Mouse (Mus musculus) embryonic facial prominence, embryonic 11.5 days (tissue): ENCODE results near the gene Sufu. TPM values are rescaled to one million over a fixed set of nuclear protein-coding genes. Genes with fewer than 3 reads are reported as not detected.

Source experiments
- ATAC-seq: fragments of 200-750 bp; cut with Nextera tagmentation; replicated peaks from 2 replicates; pipeline ENCODE4 v1.8.0; 2017; ENCODE audit warnings: low read depth; ENCODE audit not compliant: insufficient number of reproducible peaks, low FRiP score, low TSS enrichment
- DNase-seq: peaks from one replicate; pipeline ENCODE4 v3.0.0-alpha.2; 2015; ENCODE audit warnings: low spot score
- H3K27ac ChIP-seq: fragments of 300-500 bp; sonication (generic); replicated peaks from 2 replicates; pipeline ENCODE4 v1.5.1; 2014; ENCODE audit warnings: mild to moderate bottlenecking, low read depth, low read length, control low read depth
- H3K27me3 ChIP-seq: fragments of 300-500 bp; sonication (generic); 2 replicates; pipeline ENCODE4 v1.6.1; 2014; ENCODE audit warnings: mild to moderate bottlenecking, low read length, moderate library complexity, mixed read lengths; ENCODE audit not compliant: control insufficient read depth, insufficient read depth
- H3K36me3 ChIP-seq: fragments of 300-500 bp; sonication (generic); replicated peaks from 2 replicates; pipeline ENCODE4 v1.6.1; 2014; ENCODE audit warnings: low read depth, mild to moderate bottlenecking, low read length, moderate library complexity, mixed read lengths; ENCODE audit not compliant: control insufficient read depth, insufficient read depth
- H3K4me1 ChIP-seq: fragments of 300-500 bp; sonication (generic); 2 replicates; pipeline ENCODE4 v1.6.1; 2014; ENCODE audit warnings: low read length, mixed read lengths; ENCODE audit not compliant: control insufficient read depth, insufficient read depth
- H3K4me2 ChIP-seq: fragments of 300-500 bp; sonication (generic); 2 replicates; pipeline ENCODE4 v1.6.1; 2014; ENCODE audit warnings: low read depth, mild to moderate bottlenecking, control low read depth, low read length, moderate library complexity
- H3K4me3 ChIP-seq: fragments of 300-500 bp; sonication (generic); 2 replicates; pipeline ENCODE4 v1.5.1; 2014; ENCODE audit warnings: low read depth, low read length, control low read depth
- H3K9ac ChIP-seq: fragments of 300-500 bp; sonication (generic); replicated peaks from 2 replicates; pipeline ENCODE4 v1.6.1; 2014; ENCODE audit warnings: mild to moderate bottlenecking, control low read depth, low read length
- H3K9me3 ChIP-seq: fragments of 300-500 bp; sonication (generic); replicated peaks from 2 replicates; pipeline ENCODE4 v1.6.1; 2016; ENCODE audit warnings: mild to moderate bottlenecking, low read length, inconsistent platforms, mixed read lengths; ENCODE audit not compliant: control insufficient read depth
- WGBS: fragments of 180-500 bp; shearing (Covaris S2); extraction: QIAGEN DNeasy Blood & Tissue Kit; methylation state at CpG from one replicate; pipeline ENCODE4 v1.1.7; 2014; 5-methylcytosine and 5-hydroxymethylcytosine counted together
- polyA plus RNA-seq: library from polyadenylated mRNA; unstranded; fragments of >200 nt; fragmentation: Nextera tagmentation; extraction: Ambion mirVana; gene quantifications from 2 replicates; pipeline ENCODE4 v1.2.1, GENCODE M21; 2014

Gene Sufu
- polyA plus RNA-seq, 1 experiment from 2014 or later = 32.7 TPM

DNA sequence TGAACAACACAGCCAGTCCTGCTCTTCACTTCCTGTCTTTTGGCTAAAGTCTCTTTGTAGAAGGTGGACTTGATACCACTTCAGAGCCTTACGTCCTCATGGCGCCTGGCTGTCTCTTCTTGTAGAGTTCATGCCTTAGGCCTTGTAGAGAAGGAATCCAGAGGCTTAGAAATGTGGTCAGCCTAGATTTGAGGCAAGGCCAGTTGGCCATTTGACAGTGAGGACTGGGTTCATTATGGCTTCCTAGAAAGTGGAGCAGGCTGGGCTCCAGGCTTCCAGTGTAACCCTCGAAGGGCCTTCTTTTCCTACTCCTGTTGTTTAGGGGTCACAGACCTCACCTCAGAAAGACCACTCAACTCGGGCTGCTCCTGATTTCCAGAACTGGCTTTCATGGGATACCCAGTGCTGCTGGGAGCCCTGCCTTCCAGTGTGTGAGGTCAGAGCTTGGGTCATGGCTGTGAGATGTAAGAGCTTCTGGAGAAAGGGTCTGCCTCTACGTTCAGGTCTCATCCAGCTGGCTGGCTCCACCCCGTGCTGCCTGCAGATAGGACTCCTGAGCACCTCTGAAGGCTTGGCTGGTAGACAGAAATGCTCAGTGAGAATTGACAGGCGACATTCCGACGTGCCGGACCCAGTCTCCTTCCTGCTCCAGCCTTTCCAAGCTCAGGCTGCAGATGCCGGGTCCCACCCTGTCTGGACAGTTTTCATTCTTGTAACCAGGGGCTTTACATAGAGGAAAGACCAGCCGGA is 15.5 kb downstream of the Sufu start:
- Histone ChIP-seq H3K4me2 (no peak overlapping the region), H3K36me3 (no peaks in the 10 kb centered on the region; the same call in 1 of the 2 replicates), H3K27me3 (no peaks in the 10 kb centered on the region), H3K4me3 (no peak overlapping the region), H3K27ac (no peak overlapping the region), H3K4me1 (no peaks in the 10 kb centered on the region), H3K9ac (no peak overlapping the region), H3K9me3 (no peaks in the 10 kb centered on the region)
- no peak for ATAC-seq
- DNase-seq = no peak
- 84% methylated on average over 12 of the region's 12 CpGs for WGBS

GRCm38 (mm10) chr19:46413969-46414368 is 17.3 kb downstream of the Sufu start:
- H3K4me3 ChIP-seq = no peak overlapping the region
- no peaks in the 10 kb centered on the region; the same call in 1 of the 2 replicates for H3K36me3 ChIP-seq
- ATAC-seq (no peak), DNase-seq (no peak)
- no peak overlapping the region for H3K27ac ChIP-seq
- no peak overlapping the region for H3K9ac ChIP-seq
- WGBS = 98% methylated on average over 2 of the region's 2 CpGs
- H3K4me2 ChIP-seq = no peak overlapping the region
- H3K9me3 ChIP-seq = no peaks in the 10 kb centered on the region
- H3K4me1 ChIP-seq = no peaks in the 10 kb centered on the region; the same call in 1 of the 2 replicates
- H3K27me3 ChIP-seq = no peaks in the 10 kb centered on the region

DNA sequence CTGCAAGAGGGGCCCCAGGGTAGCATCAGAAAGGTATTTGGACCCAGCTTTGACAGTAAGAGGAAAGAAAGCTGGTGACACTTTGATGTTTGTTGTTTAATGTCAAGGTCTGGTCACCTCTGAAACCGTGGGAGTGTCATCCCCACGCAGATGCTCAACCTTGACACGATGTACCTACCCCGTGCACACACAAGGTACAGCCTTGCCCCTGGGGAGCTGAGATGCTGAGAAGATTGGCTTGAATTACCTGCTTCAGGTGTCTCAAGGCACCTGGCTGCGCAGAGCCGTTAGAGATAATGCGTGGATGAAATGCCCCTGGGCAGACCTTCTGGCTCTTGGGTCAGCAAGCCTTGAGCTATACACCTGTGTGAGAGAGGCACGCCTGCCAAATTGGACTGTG is 17.8 kb downstream of the Sufu start:
- H3K27ac ChIP-seq = no peak overlapping the region
- H3K4me3 ChIP-seq = no peak overlapping the region
- DNase-seq (no peak), ATAC-seq (no peak)
- no peaks in the 10 kb centered on the region for H3K27me3 ChIP-seq
- WGBS = 87% methylated on average over 8 of the region's 8 CpGs
- H3K9ac ChIP-seq = no peak overlapping the region
- no peaks in the 10 kb centered on the region; the same call in 1 of the 2 replicates for H3K4me1 ChIP-seq
- H3K9me3 ChIP-seq = no peaks in the 10 kb centered on the region
- no peak overlapping the region for H3K4me2 ChIP-seq
- no peaks in the 10 kb centered on the region; the same call in 1 of the 2 replicates for H3K36me3 ChIP-seq

- Histone ChIP-seq H3K27me3 (no peaks in the 10 kb centered on the region), H3K4me1 (no peaks in the 10 kb centered on the region; the same call in 1 of the 2 replicates), H3K27ac (no peak overlapping the region), H3K9me3 (no peaks in the 10 kb centered on the region), H3K9ac (no peak overlapping the region), H3K36me3 (no peaks in the 10 kb centered on the region), H3K4me3 (no peak overlapping the region), H3K4me2 (no peak overlapping the region)
- DNase-seq (no peak), ATAC-seq (no peak)
- 78% methylated on average over 9 of the region's 9 CpGs for WGBS
These were observed 19.6 kb downstream of the Sufu start for GRCm38 (mm10) chr19:46416276-46416675.

DNA sequence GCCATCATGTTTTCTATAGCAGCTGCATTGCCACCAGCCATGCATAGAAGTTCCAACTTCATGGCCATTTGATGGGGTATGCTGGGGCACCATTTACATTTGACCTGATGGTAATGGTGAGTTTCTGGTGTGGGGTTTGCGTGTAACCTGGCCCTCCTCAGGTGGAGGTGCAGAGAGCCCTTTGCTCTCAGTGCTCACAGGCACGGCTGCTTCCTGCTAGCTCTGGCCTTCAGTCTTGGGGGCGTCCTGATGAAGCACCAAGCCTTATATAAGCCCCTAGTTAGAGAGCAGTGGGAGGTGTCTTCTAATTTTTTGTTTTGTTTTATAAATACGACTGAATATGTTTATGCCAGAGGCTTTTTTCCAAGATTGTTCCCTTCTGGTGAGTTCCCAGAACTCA is 21.4 kb downstream of the Sufu start:
- no peak for ATAC-seq
- Histone ChIP-seq H3K4me1 (no peaks in the 10 kb centered on the region; the same call in none of the 2 replicates), H3K9ac (no peak overlapping the region), H3K9me3 (no peaks in the 10 kb centered on the region), H3K27me3 (no peaks in the 10 kb centered on the region), H3K4me2 (no peak overlapping the region), H3K36me3 (no peaks in the 10 kb centered on the region), H3K27ac (no peak overlapping the region), H3K4me3 (no peak overlapping the region)
- 70% methylated on average over 4 of the region's 4 CpGs for WGBS
- DNase-seq = no peak

DNA sequence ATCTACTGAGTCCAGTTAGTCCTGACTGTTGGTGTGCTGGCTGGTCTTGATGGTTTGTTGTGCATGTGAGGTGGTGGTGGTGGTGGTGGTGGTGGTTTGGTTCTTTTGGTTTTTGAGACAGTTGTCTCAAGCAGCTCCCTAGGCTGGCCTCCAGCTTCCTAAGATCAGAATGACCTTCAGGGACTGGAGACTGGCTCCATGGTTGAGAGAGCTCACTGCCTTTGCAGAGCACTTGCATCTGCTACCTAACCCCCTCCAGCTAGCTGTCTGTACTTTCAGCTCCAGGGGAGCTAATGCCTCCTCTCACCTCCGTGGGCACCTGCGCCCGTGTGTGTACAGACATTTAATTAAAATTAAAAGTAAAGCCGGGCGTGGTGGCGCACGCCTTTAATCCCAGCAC is 23.7 kb downstream of the Sufu start:
- H3K9me3 ChIP-seq = no peaks in the 10 kb centered on the region
- DNase-seq = no peak

DNA sequence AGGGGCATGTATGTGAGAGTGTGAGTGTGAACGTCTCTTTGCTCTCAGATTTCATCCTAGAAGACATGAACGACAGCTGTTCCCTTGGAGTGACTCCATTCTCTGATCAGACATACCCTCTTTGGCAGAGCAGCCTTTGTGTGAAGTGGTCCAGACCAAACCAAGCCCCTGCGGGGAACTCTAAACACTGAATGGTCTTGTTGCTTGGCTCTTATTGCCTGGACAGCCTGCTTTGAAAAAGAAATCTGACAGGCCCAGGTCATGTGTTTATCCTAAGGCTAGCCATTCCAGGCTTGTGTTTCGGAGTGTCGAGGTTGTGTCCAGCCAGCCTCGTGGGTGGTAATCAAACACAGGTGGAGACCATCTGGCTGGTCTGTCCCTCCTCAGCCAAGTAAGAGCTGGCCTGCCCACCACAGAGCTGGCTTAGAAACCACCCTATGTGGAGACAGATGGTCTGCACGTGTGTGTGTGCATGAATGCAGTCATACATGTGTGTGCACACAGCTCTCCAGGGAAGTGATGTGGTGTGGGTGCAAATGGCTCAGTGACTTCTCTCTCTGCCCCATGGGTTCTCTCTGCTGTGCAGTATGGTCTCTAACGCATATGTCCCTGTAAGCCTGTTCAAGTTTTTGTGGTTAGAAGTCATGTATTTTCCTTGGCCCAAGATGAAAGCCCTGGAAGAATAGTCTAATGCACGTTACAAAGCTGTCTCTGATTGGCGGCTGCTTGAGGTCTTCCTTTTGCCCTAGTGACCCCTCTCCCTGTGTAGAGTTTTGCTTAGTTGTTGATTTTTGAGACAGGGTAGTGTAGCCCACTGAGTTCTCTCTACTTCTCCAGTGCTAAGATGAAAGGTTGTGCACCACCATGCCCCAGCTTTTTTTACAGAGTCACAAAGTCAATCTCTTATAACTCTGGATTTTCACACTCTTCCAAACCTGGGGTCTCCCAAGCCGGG is 26.0 kb downstream of the Sufu start:
- Histone ChIP-seq H3K9ac (no peak overlapping the region), H3K4me3 (no peak overlapping the region), H3K4me2 (0 out of 2 replicates have a peak overlapping the region, but pooled peaks have one; percentile 7), H3K27ac (peak overlapping the region; percentile 43), H3K27me3 (no peaks in the 10 kb centered on the region), H3K36me3 (0 out of 2 replicates have a peak, but pooled peaks cover 2% of the 10 kb centered on the region), H3K9me3 (no peaks in the 10 kb centered on the region), H3K4me1 (no peaks in the 10 kb centered on the region; the same call in none of the 2 replicates)
- ATAC-seq (peak; percentile 87), DNase-seq (peak; percentile 85)
- WGBS = 22% methylated on average over 11 of the region's 11 CpGs

More for the DNA sequence above, 23.7 kb downstream of the Sufu start:
- Histone ChIP-seq H3K27me3 (no peaks in the 10 kb centered on the region), H3K9ac (no peak overlapping the region), H3K4me2 (no peak overlapping the region), H3K4me1 (no peaks in the 10 kb centered on the region; the same call in none of the 2 replicates), H3K4me3 (no peak overlapping the region), H3K27ac (no peak overlapping the region), H3K36me3 (no peaks in the 10 kb centered on the region)
- 92% methylated on average over 7 of the region's 7 CpGs for WGBS
- no peak for ATAC-seq
